Mouse (Mus musculus) midbrain, postnatal 0 days (tissue): ENCODE measurements around the gene Ttc9c. TPM values are rescaled to one million over a fixed set of nuclear protein-coding genes. Genes with fewer than 3 reads are reported as not detected.

ENCODE experiments used
- ATAC-seq: fragments of 200-750 bp; cut with Nextera tagmentation; 2 replicates; pipeline ENCODE4 v1.8.0; 2017; ENCODE audit warnings: moderate number of reproducible peaks, mild to moderate bottlenecking, moderate TSS enrichment, moderate library complexity; ENCODE audit not compliant: low FRiP score
- DNase-seq: peaks from one replicate; pipeline ENCODE4 v3.0.0-alpha.2; 2015; ENCODE audit warnings: low spot score
- H3K27ac ChIP-seq: fragments of 300-500 bp; sonication (generic); 2 replicates; pipeline ENCODE4 v1.5.1; 2014; ENCODE audit warnings: low read depth, mild to moderate bottlenecking, low read length, mixed read lengths
- H3K27me3 ChIP-seq: fragments of 300-500 bp; sonication (generic); 2 replicates; pipeline ENCODE4 v1.6.1; 2014; ENCODE audit warnings: low read length, control low read depth, mixed read lengths; ENCODE audit not compliant: insufficient read depth
- H3K36me3 ChIP-seq: fragments of 300-500 bp; sonication (generic); 2 replicates; pipeline ENCODE4 v1.6.1; 2014; ENCODE audit warnings: low read length, control low read depth, mixed read lengths; ENCODE audit not compliant: insufficient read depth
- H3K4me1 ChIP-seq: fragments of 300-500 bp; sonication (generic); 2 replicates; pipeline ENCODE4 v1.6.1; 2014; ENCODE audit warnings: mild to moderate bottlenecking, control low read depth, antibody characterized with exemption, low read length, mixed read lengths; ENCODE audit not compliant: insufficient read depth
- H3K4me2 ChIP-seq: fragments of 300-500 bp; sonication (generic); 2 replicates; pipeline ENCODE4 v1.6.1; 2014; ENCODE audit warnings: low read depth, mild to moderate bottlenecking, low read length, mixed read lengths; ENCODE audit not compliant: poor library complexity, severe bottlenecking
- H3K4me3 ChIP-seq: fragments of 300-500 bp; sonication (generic); 2 replicates; pipeline ENCODE4 v1.5.1; 2014; ENCODE audit warnings: low read depth, mild to moderate bottlenecking, low read length, moderate library complexity
- H3K9ac ChIP-seq: fragments of 300-500 bp; sonication (generic); replicated peaks from 2 replicates; pipeline ENCODE4 v1.6.1; 2014; ENCODE audit warnings: mild to moderate bottlenecking, low read length, moderate library complexity, mixed read lengths; ENCODE audit not compliant: poor library complexity, severe bottlenecking
- H3K9me3 ChIP-seq: fragments of 300-500 bp; sonication (generic); 2 replicates; pipeline ENCODE4 v1.6.1; 2016; ENCODE audit warnings: low read length, control low read depth
- CTCF ChIP-seq: IDR thresholded peaks from 2 replicates; pipeline ENCODE4 v1.5.1; 2016; ENCODE audit warnings: antibody characterized with exemption, mild to moderate bottlenecking
- WGBS: fragments of 180-500 bp; shearing (Covaris S2); extraction: QIAGEN DNeasy Blood & Tissue Kit; methylation state at CpG from one replicate; pipeline ENCODE4 v1.1.7; 2014; 5-methylcytosine and 5-hydroxymethylcytosine counted together
- polyA plus RNA-seq: library from polyadenylated mRNA; unstranded; fragments of >200 nt; fragmentation: Nextera tagmentation; extraction: Ambion mirVana; gene quantifications from 2 replicates; pipeline ENCODE4 v1.2.1, GENCODE M21; 2015
- total RNA-seq: library from RNA; depleted of rRNA; stranded (reverse); fragments of >200 nt; gene quantifications from 2 replicates; pipeline ENCODE4 v1.2.3, GENCODE M21; 2014; rRNA removed

Gene Ttc9c
- total and polyA plus RNA-seq, 2 experiments from 2014 or later, result 45.3 to 63.0 TPM

DNA sequence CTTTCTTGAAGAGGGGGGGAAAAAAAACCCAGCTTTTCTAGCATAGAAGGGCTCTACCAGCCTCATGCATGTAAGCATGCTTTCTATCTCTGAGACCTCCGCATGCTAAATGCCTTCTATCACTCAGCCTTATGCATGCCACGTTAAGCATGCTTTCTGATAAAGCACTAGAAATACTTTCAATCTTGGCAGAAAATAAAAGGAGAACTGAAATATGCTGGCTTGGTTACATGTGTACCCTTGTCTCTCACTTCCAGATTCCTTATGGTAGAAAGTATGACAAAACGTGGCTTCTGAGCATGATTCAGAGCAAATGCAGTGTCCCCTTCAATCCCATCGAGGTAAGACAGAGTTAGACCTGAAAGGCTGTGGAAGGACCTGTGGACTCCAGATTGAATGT lies 55.9 kb downstream of the Ttc9c start:
- DNase-seq (no peak), ATAC-seq (no peak)
- H3K9ac ChIP-seq, result no peak overlapping the region
- peaks cover 4% of the 10 kb centered on the region; the same call in 1 of the 2 replicates for H3K4me1 ChIP-seq
- H3K27ac ChIP-seq, result no peak overlapping the region
- H3K4me2 ChIP-seq, result no peak overlapping the region
- peaks cover 53% of the 10 kb centered on the region for H3K36me3 ChIP-seq
- TF ChIP-seq CTCF, result no peak
- H3K27me3 ChIP-seq, result no peaks in the 10 kb centered on the region
- peaks cover 6% of the 10 kb centered on the region; the same call in 1 of the 2 replicates for H3K9me3 ChIP-seq
- no peak overlapping the region for H3K4me3 ChIP-seq
- WGBS, result 94% methylated on average over 4 of the region's 4 CpGs

DNA sequence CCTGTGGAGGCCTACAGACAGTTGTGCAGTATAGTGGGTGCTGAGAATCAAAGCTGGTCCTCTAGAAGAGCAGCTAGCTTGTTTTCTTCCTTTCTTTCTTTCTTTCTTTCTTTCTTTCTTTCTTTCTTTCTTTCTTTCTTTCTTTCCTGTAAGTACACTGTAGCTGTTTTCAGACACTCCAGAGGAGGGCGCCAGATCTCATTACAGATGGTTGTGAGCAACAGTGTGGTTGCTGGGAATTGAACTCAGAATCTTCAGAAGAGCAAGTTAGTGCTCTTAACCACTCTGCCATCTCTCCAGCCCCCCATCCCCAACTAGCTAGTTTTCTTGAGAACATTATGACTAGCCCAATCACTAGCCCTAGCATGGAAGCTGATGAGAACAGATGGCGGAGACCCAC lies 58.4 kb downstream of the Ttc9c start:
- Histone ChIP-seq H3K27ac (no peak overlapping the region), H3K36me3 (peaks cover 29% of the 10 kb centered on the region), H3K9ac (no peak overlapping the region), H3K9me3 (peaks cover 6% of the 10 kb centered on the region; the same call in 1 of the 2 replicates), H3K27me3 (no peaks in the 10 kb centered on the region), H3K4me2 (no peak overlapping the region), H3K4me1 (peaks cover 13% of the 10 kb centered on the region; the same call in 1 of the 2 replicates), H3K4me3 (no peak overlapping the region)
- DNase-seq, result no peak
- TF ChIP-seq CTCF, result no peak
- no peak for ATAC-seq
- 90% methylated on average over 2 of the region's 2 CpGs for WGBS

Other genes with a start within 250 kb of the Ttc9c start
Only the 30 nearest of the 33 such genes appear.
- 1.3 and 1.9 TPM in 2 replicates for gene Chrm1, start 155.5 kb downstream of the Ttc9c start, total RNA-seq
- 1.0 and 1.1 TPM in 2 replicates for gene Chrm1, start 155.5 kb downstream of the Ttc9c start, polyA plus RNA-seq
- 111 and 133 TPM in 2 replicates for gene Slc3a2, start 96.0 kb downstream of the Ttc9c start, total RNA-seq
- gene Slc3a2, start 96.0 kb downstream of the Ttc9c start, polyA plus RNA-seq, result 212 and 223 TPM in 2 replicates
- gene Wdr74, start 83.5 kb downstream of the Ttc9c start, total RNA-seq, result 50.9 and 65.7 TPM in 2 replicates
- 85.9 and 88.2 TPM in 2 replicates for gene Wdr74, start 83.5 kb downstream of the Ttc9c start, polyA plus RNA-seq
- not detected in 2 replicates for gene 1700092M07Rik, start 78.6 kb downstream of the Ttc9c start, total RNA-seq
- 0.64 TPM in 1 of 2 replicates, not detected in the other for gene 1700092M07Rik, start 78.6 kb downstream of the Ttc9c start, polyA plus RNA-seq
- 112 and 147 TPM in 2 replicates for gene Stx5a, start 77.9 kb downstream of the Ttc9c start, total RNA-seq
- gene Stx5a, start 77.9 kb downstream of the Ttc9c start, polyA plus RNA-seq, result 104 and 106 TPM in 2 replicates
- gene Nxf1, start 62.3 kb downstream of the Ttc9c start, total RNA-seq, result 67.4 and 75.6 TPM in 2 replicates
- gene Nxf1, start 62.3 kb downstream of the Ttc9c start, polyA plus RNA-seq, result 90.0 and 92.8 TPM in 2 replicates
- 210 and 320 TPM in 2 replicates for gene Tmem223, start 48.3 kb downstream of the Ttc9c start, total RNA-seq
- gene Tmem223, start 48.3 kb downstream of the Ttc9c start, polyA plus RNA-seq, result 202 and 230 TPM in 2 replicates
- gene Tmem179b, start 44.9 kb downstream of the Ttc9c start, total RNA-seq, result 20.4 and 27.3 TPM in 2 replicates
- gene Tmem179b, start 44.9 kb downstream of the Ttc9c start, polyA plus RNA-seq, result 19.1 and 21.1 TPM in 2 replicates
- 32.5 and 38.7 TPM in 2 replicates for gene Taf6l, start 32.9 kb downstream of the Ttc9c start, total RNA-seq
- 25.2 and 26.4 TPM in 2 replicates for gene Taf6l, start 32.9 kb downstream of the Ttc9c start, polyA plus RNA-seq
- 67.2 and 67.5 TPM in 2 replicates for gene Polr2g, start 20.8 kb downstream of the Ttc9c start, total RNA-seq
- 163 and 171 TPM in 2 replicates for gene Polr2g, start 20.8 kb downstream of the Ttc9c start, polyA plus RNA-seq
- gene Zbtb3, start 16.8 kb downstream of the Ttc9c start, total RNA-seq, result 6.0 and 6.2 TPM in 2 replicates
- 3.2 and 4.5 TPM in 2 replicates for gene Zbtb3, start 16.8 kb downstream of the Ttc9c start, polyA plus RNA-seq
- 25.9 and 36.2 TPM in 2 replicates for gene Hnrnpul2, start 677 bp upstream of the Ttc9c start, total RNA-seq
- 4.6 and 5.5 TPM in 2 replicates for gene Hnrnpul2, start 677 bp upstream of the Ttc9c start, polyA plus RNA-seq
- 5.6 and 12.7 TPM in 2 replicates for gene AC129217.1, start 10.4 kb upstream of the Ttc9c start, total RNA-seq
- gene AC129217.1, start 10.4 kb upstream of the Ttc9c start, polyA plus RNA-seq, result not detected in 2 replicates
- 112 and 121 TPM in 2 replicates for gene Bscl2, start 18.1 kb upstream of the Ttc9c start, total RNA-seq
- gene Bscl2, start 18.1 kb upstream of the Ttc9c start, polyA plus RNA-seq, result 101 and 108 TPM in 2 replicates
- gene Gng3, start 19.9 kb upstream of the Ttc9c start, total RNA-seq, result 103 and 119 TPM in 2 replicates
- gene Gng3, start 19.9 kb upstream of the Ttc9c start, polyA plus RNA-seq, result 746 and 809 TPM in 2 replicates
- gene Lrrn4cl, start 31.4 kb upstream of the Ttc9c start, total RNA-seq, result 2.7 and 3.5 TPM in 2 replicates
- gene Lrrn4cl, start 31.4 kb upstream of the Ttc9c start, polyA plus RNA-seq, result 2.0 and 2.1 TPM in 2 replicates
- 73.5 and 73.8 TPM in 2 replicates for gene Ubxn1, start 52.2 kb upstream of the Ttc9c start, total RNA-seq
- gene Ubxn1, start 52.2 kb upstream of the Ttc9c start, polyA plus RNA-seq, result 142 and 143 TPM in 2 replicates
- 22.6 and 26.5 TPM in 2 replicates for gene Uqcc3, start 61.6 kb upstream of the Ttc9c start, total RNA-seq
- 64.2 and 65.0 TPM in 2 replicates for gene Uqcc3, start 61.6 kb upstream of the Ttc9c start, polyA plus RNA-seq
- 4.2 and 6.6 TPM in 2 replicates for gene Lbhd1, start 64.4 kb upstream of the Ttc9c start, total RNA-seq
- 17.7 and 20.6 TPM in 2 replicates for gene Lbhd1, start 64.4 kb upstream of the Ttc9c start, polyA plus RNA-seq
- not detected in 2 replicates for gene Gm49403, start 64.6 kb upstream of the Ttc9c start, total RNA-seq
- not detected in 2 replicates for gene Gm49403, start 64.6 kb upstream of the Ttc9c start, polyA plus RNA-seq
- 17.8 and 23.7 TPM in 2 replicates for gene 1810009A15Rik, start 69.5 kb upstream of the Ttc9c start, total RNA-seq
- gene 1810009A15Rik, start 69.5 kb upstream of the Ttc9c start, polyA plus RNA-seq, result 29.2 and 32.9 TPM in 2 replicates
- 3.8 TPM in 1 of 2 replicates, not detected in the other for gene Gm49416, start 69.6 kb upstream of the Ttc9c start, total RNA-seq
- gene Gm49416, start 69.6 kb upstream of the Ttc9c start, polyA plus RNA-seq, result not detected in 2 replicates
- gene Ints5, start 73.7 kb upstream of the Ttc9c start, total RNA-seq, result 30.3 and 37.8 TPM in 2 replicates
- gene Ints5, start 73.7 kb upstream of the Ttc9c start, polyA plus RNA-seq, result 20.2 and 21.8 TPM in 2 replicates
- gene Ganab, start 78.7 kb upstream of the Ttc9c start, total RNA-seq, result 86.9 and 88.5 TPM in 2 replicates
- gene Ganab, start 78.7 kb upstream of the Ttc9c start, polyA plus RNA-seq, result 49.4 and 49.8 TPM in 2 replicates
- 111 TPM in 2 replicates for gene B3gat3, start 101.0 kb upstream of the Ttc9c start, total RNA-seq
- 95.5 and 99.7 TPM in 2 replicates for gene B3gat3, start 101.0 kb upstream of the Ttc9c start, polyA plus RNA-seq
- 3.0 and 6.3 TPM in 2 replicates for gene Rom1, start 110.0 kb upstream of the Ttc9c start, total RNA-seq
- 2.7 and 3.5 TPM in 2 replicates for gene Rom1, start 110.0 kb upstream of the Ttc9c start, polyA plus RNA-seq
- gene Eml3, start 110.2 kb upstream of the Ttc9c start, total RNA-seq, result 6.3 and 9.3 TPM in 2 replicates
- gene Eml3, start 110.2 kb upstream of the Ttc9c start, polyA plus RNA-seq, result 8.7 and 9.0 TPM in 2 replicates
- gene Mta2, start 122.5 kb upstream of the Ttc9c start, total RNA-seq, result 64.3 and 65.6 TPM in 2 replicates
- gene Mta2, start 122.5 kb upstream of the Ttc9c start, polyA plus RNA-seq, result 73.6 and 77.9 TPM in 2 replicates
- gene Tut1, start 134.5 kb upstream of the Ttc9c start, total RNA-seq, result 18.1 and 19.0 TPM in 2 replicates
- 15.1 and 18.4 TPM in 2 replicates for gene Tut1, start 134.5 kb upstream of the Ttc9c start, polyA plus RNA-seq
- 496 and 583 TPM in 2 replicates for gene Eef1g, start 147.7 kb upstream of the Ttc9c start, total RNA-seq
- gene Eef1g, start 147.7 kb upstream of the Ttc9c start, polyA plus RNA-seq, result 258 and 265 TPM in 2 replicates